Mouse (Mus musculus): ENCODE data around the gene Mrps16.

The Mrps16 gene

GRCm38 (mm10) chr14:20393205-20393913 lies at the start of gene Mrps16:
TSS of gene Mrps16 (minus strand) at chr14:20393634.
- DNase-seq, result peak; percentile 96

GRCm38 (mm10) chr14:20442252-20442651 lies 48.8 kb upstream of the Mrps16 start:
- no peak for DNase-seq

- DNase-seq, result no peak
These were observed 43.5 kb upstream of the Mrps16 start for GRCm38 (mm10) chr14:20436976-20437375.

GRCm38 (mm10) chr14:20432420-20432819 lies 39.0 kb upstream of the Mrps16 start:
- DNase-seq, result no peak

GRCm38 (mm10) chr14:20431726-20432125 lies 38.3 kb upstream of the Mrps16 start:
- DNase-seq, result no peak

GRCm38 (mm10) chr14:20429833-20430232 lies 36.4 kb upstream of the Mrps16 start:
- DNase-seq, result no peak

GRCm38 (mm10) chr14:20428593-20428992 lies 35.2 kb upstream of the Mrps16 start:
- DNase-seq, result no peak

GRCm38 (mm10) chr14:20423046-20423445 lies 29.6 kb upstream of the Mrps16 start:
- DNase-seq, result no peak

GRCm38 (mm10) chr14:20422257-20422656 lies 28.8 kb upstream of the Mrps16 start:
- no peak for DNase-seq

- DNase-seq, result no peak
These were observed 6.6 kb upstream of the Mrps16 start for GRCm38 (mm10) chr14:20400071-20400470.

GRCm38 (mm10) chr14:20398864-20399263 lies 5.4 kb upstream of the Mrps16 start:
- no peak for DNase-seq

GRCm38 (mm10) chr14:20397220-20397619 lies 3.8 kb upstream of the Mrps16 start:
- DNase-seq, result no peak

- peak; percentile 54 for DNase-seq
These were observed 1.1 kb downstream of the Mrps16 start for GRCm38 (mm10) chr14:20392326-20392725.

GRCm38 (mm10) chr14:20389446-20390079 lies 3.9 kb downstream of the Mrps16 start:
- no peak for DNase-seq

GRCm38 (mm10) chr14:20388441-20389129 lies 4.8 kb downstream of the Mrps16 start, which contains the start of gene Dnajc9:
TSS of gene Dnajc9 (minus strand) at chr14:20388910.
- DNase-seq, result peak; percentile 93

- DNase-seq, result no peak
These were observed 13.5 kb downstream of the Mrps16 start for GRCm38 (mm10) chr14:20379753-20380430.

GRCm38 (mm10) chr14:20379087-20379640 lies 14.3 kb downstream of the Mrps16 start:
- DNase-seq, result no peak

GRCm38 (mm10) chr14:20378313-20379061 lies 14.9 kb downstream of the Mrps16 start:
- peak; percentile 43 for DNase-seq

GRCm38 (mm10) chr14:20377112-20377521 lies 16.3 kb downstream of the Mrps16 start:
- DNase-seq, result no peak

GRCm38 (mm10) chr14:20371854-20372253 lies 21.6 kb downstream of the Mrps16 start:
- DNase-seq, result no peak

GRCm38 (mm10) chr14:20370798-20371197 lies 22.6 kb downstream of the Mrps16 start:
- DNase-seq, result no peak

- DNase-seq, result no peak
These were observed 25.2 kb downstream of the Mrps16 start for GRCm38 (mm10) chr14:20368271-20368670.

All from cerebellum, adult 9-10 months (tissue).